ENCODE assay signal across 12 mouse cellular contexts in genomic region chr12:89814536-89814935, GRCm38 (mm10).
A peak's percentile ranks its signal among the peaks of the same experiment; 100 is the strongest.
DNase-seq lines count a peak whose midpoint lies in the region; ATAC-seq lines count a peak whose summit lies in the region.
"Had no signal": no experiment of that assay in that cellular context is flagged by ENCODE, and none has a peak within 500 bp of the region (broad histone marks: within the 10 kb centered on the region; RNA-seq: fewer than 3 reads in every experiment).

No protein-coding gene starts in this region.

- ATAC-seq in forebrain, embryonic 15.5 days (replicated peaks): no peak
- no peak for ATAC-seq in hindbrain, embryonic 14.5 days (ENCODE audit: low FRiP score)
- no peak for ATAC-seq in neural tube, embryonic 13.5 days (ENCODE audit: low read depth)

- intact Hi-C loops in left cerebral cortex, postnatal 4 days (cut with DNase I): loop anchor here (10.0 kb wide), 1 partner anchor 1510 kb away; no protein-coding TSS in a partner anchor

- H3K4me3 ChIP-seq in forebrain, embryonic 15.5 days: peak overlapping the region; percentile 14; the same call in 1 of the 2 replicates
- no peak overlapping the region for H3K4me3 ChIP-seq in forebrain, embryonic 10.5 days
- peak overlapping the region; percentile 38 for H3K4me3 ChIP-seq in hindbrain, embryonic 14.5 days (replicated peaks; ENCODE audit: low read length)
- peak overlapping the region; percentile 48 for H3K4me3 ChIP-seq in neural tube, embryonic 13.5 days
- H3K4me3 ChIP-seq: heart, embryonic 10.5 days had no signal

- H3K9ac ChIP-seq in forebrain, embryonic 15.5 days (replicated peaks): no peak overlapping the region
- H3K9ac ChIP-seq in hindbrain, embryonic 14.5 days: no peak overlapping the region
- peak overlapping the region; percentile 71; the same call in 1 of the 2 replicates for H3K9ac ChIP-seq in neural tube, embryonic 13.5 days

- H3K36me3 ChIP-seq in forebrain, embryonic 15.5 days: no peaks in the 10 kb centered on the region
- H3K36me3 ChIP-seq in forebrain, embryonic 10.5 days (replicated peaks): no peaks in the 10 kb centered on the region
- H3K36me3 ChIP-seq in hindbrain, embryonic 14.5 days (replicated peaks; ENCODE audit: control insufficient read depth, insufficient read depth): no peaks in the 10 kb centered on the region
- no peaks in the 10 kb centered on the region for H3K36me3 ChIP-seq in neural tube, embryonic 13.5 days
- H3K36me3 ChIP-seq: heart, embryonic 10.5 days had no signal

- no peak for DNase-seq in forebrain, embryonic 10.5 days (ENCODE audit: extremely low spot score, low spot score)
- peak; percentile 20 for DNase-seq in embryo, embryonic 10 days (ENCODE audit: low spot score)
- DNase-seq in hindbrain, embryonic 14.5 days (ENCODE audit: low spot score): no peak
- DNase-seq in kidney, adult 18-20 months: no peak
- no peak for DNase-seq in gastrocnemius, postnatal 25 days
- DNase-seq in left cerebral cortex, postnatal 4 days: no peak
- DNase-seq: B cell, adult 2 months; kidney, postnatal 14 days; lung, adult 18-20 months had no signal

- H3K27me3 ChIP-seq in forebrain, embryonic 15.5 days: 0 out of 2 replicates have a peak, but pooled peaks cover 4% of the 10 kb centered on the region
- peaks cover 77% of the 10 kb centered on the region for H3K27me3 ChIP-seq in forebrain, embryonic 10.5 days (ENCODE audit: poor library complexity, severe bottlenecking)
- H3K27me3 ChIP-seq in hindbrain, embryonic 14.5 days (ENCODE audit: control insufficient read depth, insufficient read depth, low read length): no peaks in the 10 kb centered on the region
- H3K27me3 ChIP-seq in neural tube, embryonic 13.5 days: peaks cover 9% of the 10 kb centered on the region

- H3K4me2 ChIP-seq in forebrain, embryonic 15.5 days (replicated peaks): no peak overlapping the region
- peak overlapping the region; percentile 83 for H3K4me2 ChIP-seq in hindbrain, embryonic 14.5 days (replicated peaks)
- peak overlapping the region; percentile 87 for H3K4me2 ChIP-seq in neural tube, embryonic 13.5 days

- peaks cover 48% of the 10 kb centered on the region for H3K4me1 ChIP-seq in forebrain, embryonic 15.5 days
- peaks cover 33% of the 10 kb centered on the region for H3K4me1 ChIP-seq in forebrain, embryonic 10.5 days
- H3K4me1 ChIP-seq in hindbrain, embryonic 14.5 days (replicated peaks; ENCODE audit: control insufficient read depth, insufficient read depth, low read length): peaks cover 28% of the 10 kb centered on the region
- H3K4me1 ChIP-seq in neural tube, embryonic 13.5 days (replicated peaks): peaks cover 66% of the 10 kb centered on the region

- no peaks in the 10 kb centered on the region for H3K9me3 ChIP-seq in forebrain, embryonic 15.5 days
- H3K9me3 ChIP-seq in forebrain, embryonic 10.5 days: no peaks in the 10 kb centered on the region
- no peaks in the 10 kb centered on the region for H3K9me3 ChIP-seq in hindbrain, embryonic 14.5 days (ENCODE audit: control insufficient read depth, low read length)
- H3K9me3 ChIP-seq in neural tube, embryonic 13.5 days: no peaks in the 10 kb centered on the region
- H3K9me3 ChIP-seq: heart, embryonic 10.5 days had no signal

- WGBS in forebrain, embryonic 15.5 days: 37% methylated on average over 4 of the region's 4 CpGs
- 51% methylated on average over 4 of the region's 4 CpGs for WGBS in forebrain, embryonic 10.5 days
- 38% methylated on average over 4 of the region's 4 CpGs for WGBS in hindbrain, embryonic 14.5 days
- 32% methylated on average over 4 of the region's 4 CpGs for WGBS in neural tube, embryonic 13.5 days

- no peak overlapping the region for H3K27ac ChIP-seq in forebrain, embryonic 15.5 days (replicated peaks)
- no peak overlapping the region for H3K27ac ChIP-seq in forebrain, embryonic 10.5 days
- no peak overlapping the region for H3K27ac ChIP-seq in hindbrain, embryonic 14.5 days
- H3K27ac ChIP-seq in neural tube, embryonic 13.5 days (replicated peaks): peak overlapping the region; percentile 52; the same call in 1 of the 2 replicates
- H3K27ac ChIP-seq: heart, embryonic 10.5 days had no signal
